Mouse (Mus musculus) heart, postnatal 0 days (tissue): ENCODE measurements at regions not wholly inside any gene's neighbourhood (a gene's known extent, or its start where the extent isn't known, plus 50 kb on each side); places are given as distances from the start of the nearest gene placed in this dataset.

Source experiments
- CTCF ChIP-seq: IDR thresholded peaks from 2 replicates; pipeline ENCODE4 v1.5.1; 2016; ENCODE audit warnings: antibody characterized with exemption, control low read depth, low read depth
- EP300 ChIP-seq: IDR thresholded peaks from 2 replicates; pipeline ENCODE4 v1.6.1; 2016; ENCODE audit warnings: antibody characterized with exemption, low read depth

DNA sequence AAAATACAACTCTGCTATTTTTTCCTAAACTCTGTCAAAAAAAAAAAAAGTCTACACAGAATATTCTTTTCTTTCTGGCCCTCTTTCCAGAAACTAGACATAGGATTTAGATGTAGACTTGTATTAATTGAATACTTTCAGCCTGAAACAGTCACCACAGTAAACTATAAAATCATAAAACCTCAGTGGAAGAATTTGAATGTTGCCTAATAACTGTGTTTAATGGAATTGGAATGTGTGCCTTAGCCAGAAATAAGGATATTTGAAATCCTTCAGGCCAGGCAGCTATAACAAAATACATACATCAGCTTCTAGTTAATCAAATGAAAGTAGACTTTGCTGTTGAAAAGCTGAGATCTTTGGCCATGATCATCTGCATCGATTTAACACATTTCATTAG lies 230.8 kb upstream of the Kcnip4 start:
- TF ChIP-seq CTCF (no peak), EP300 (no peak)
